Mouse (Mus musculus) limb, embryonic 15.5 days (tissue): Measurements from ENCODE around the gene Brix1. TPM values are rescaled to one million over a fixed set of nuclear protein-coding genes. Genes with fewer than 3 reads are reported as not detected.
A peak's percentile ranks its signal among the peaks of the same experiment; 100 is the strongest.
"Not testable (repeated sequence)": the region's sequence is repeated elsewhere in the genome, so short reads cannot be mapped to it uniquely, and the experiment has no call there.

Source experiments
- ATAC-seq: fragments of 200-750 bp; cut with Nextera tagmentation; 2 replicates; pipeline ENCODE4 v1.8.0; 2017; ENCODE audit warnings: low read depth, moderate TSS enrichment; ENCODE audit not compliant: insufficient number of reproducible peaks, low FRiP score, low TSS enrichment
- H3K27ac ChIP-seq: fragments of 300-500 bp; sonication (generic); 2 replicates; pipeline ENCODE4 v1.5.1; 2015; ENCODE audit warnings: moderate library complexity, mild to moderate bottlenecking, inconsistent platforms
- H3K27me3 ChIP-seq: fragments of 300-500 bp; sonication (generic); 2 replicates; pipeline ENCODE4 v1.6.1; 2015; ENCODE audit warnings: inconsistent platforms
- H3K36me3 ChIP-seq: fragments of 300-500 bp; sonication (generic); 2 replicates; pipeline ENCODE4 v1.6.1; 2015; ENCODE audit warnings: inconsistent platforms
- H3K4me1 ChIP-seq: fragments of 300-500 bp; sonication (generic); 2 replicates; pipeline ENCODE4 v1.6.1; 2015; ENCODE audit warnings: inconsistent platforms
- H3K4me2 ChIP-seq: fragments of 300-500 bp; sonication (generic); 2 replicates; pipeline ENCODE4 v1.6.1; 2015; ENCODE audit warnings: mild to moderate bottlenecking, inconsistent platforms
- H3K4me3 ChIP-seq: fragments of 300-500 bp; sonication (generic); 2 replicates; pipeline ENCODE4 v1.5.1; 2015; ENCODE audit warnings: mild to moderate bottlenecking, inconsistent platforms
- H3K9ac ChIP-seq: fragments of 300-500 bp; sonication (generic); 2 replicates; pipeline ENCODE4 v1.6.1; 2015; ENCODE audit warnings: inconsistent platforms
- H3K9me3 ChIP-seq: fragments of 300-500 bp; sonication (generic); 2 replicates; pipeline ENCODE4 v1.6.1; 2016; ENCODE audit warnings: inconsistent platforms
- WGBS: fragments of 180-500 bp; shearing (Covaris S2); methylation state at CpG from one replicate; pipeline ENCODE4 v1.1.7; 2015; 5-methylcytosine and 5-hydroxymethylcytosine counted together
- polyA plus RNA-seq: library from polyadenylated mRNA; unstranded; fragments of >200 nt; fragmentation: Nextera tagmentation; extraction: Ambion mirVana; gene quantifications from 2 replicates; pipeline ENCODE4 v1.2.1, GENCODE M21; 2015

Brix1 gene
- polyA plus RNA-seq, result 89.6 and 92.3 TPM in 2 replicates

- H3K9me3 ChIP-seq, result no peaks in the 10 kb centered on the region
- H3K27ac ChIP-seq, result peak within 1 kb of the TSS; percentile 76
- peak within 1 kb of the TSS; percentile 76 for H3K9ac ChIP-seq
- H3K4me1 ChIP-seq, result peaks cover 14% of the 10 kb centered on the region
- H3K36me3 ChIP-seq, result peaks cover 29% of the 10 kb centered on the region
- H3K27me3 ChIP-seq, result no peaks in the 10 kb centered on the region
- peak within 1 kb of the TSS; percentile 64 for H3K4me2 ChIP-seq
- peak within 1 kb of the TSS; percentile 61 for H3K4me3 ChIP-seq
- ATAC-seq, result peak; percentile 97
- WGBS, result under 1% methylated on average over 58 of the region's 58 CpGs
These were observed at the start of gene Brix1, which contains the start of gene Rad1 for GRCm38 (mm10) chr15:10485484-10486364. TSS of gene Brix1 (minus strand) at chr15:10485947. TSS of gene Rad1 (plus strand) at chr15:10486018.

- no peak overlapping the region for H3K9ac ChIP-seq
- no peaks in the 10 kb centered on the region for H3K36me3 ChIP-seq
- H3K4me1 ChIP-seq, result no peaks in the 10 kb centered on the region
- H3K9me3 ChIP-seq, result no peaks in the 10 kb centered on the region
- 86% methylated on average over 5 of the region's 5 CpGs for whole genome bisulfite sequencing
- no peak overlapping the region for H3K4me3 ChIP-seq
- no peaks in the 10 kb centered on the region for H3K27me3 ChIP-seq
- ATAC-seq, result no peak
- no peak overlapping the region for H3K27ac ChIP-seq
- no peak overlapping the region for H3K4me2 ChIP-seq
These were observed 48.8 kb upstream of the Brix1 start for GRCm38 (mm10) chr15:10534591-10534990.

GRCm38 (mm10) chr15:10533361-10533760, 47.6 kb upstream of the Brix1 start:
- ATAC-seq, H3K4me3 ChIP-seq, H3K27ac ChIP-seq, H3K4me2 ChIP-seq, H3K36me3 ChIP-seq, H3K9ac ChIP-seq, H3K27me3 ChIP-seq, H3K9me3 ChIP-seq, H3K4me1 ChIP-seq: not testable (repeated sequence)
- 81% methylated on average over 10 of the region's 10 CpGs for WGBS

- H3K4me1 ChIP-seq, result no peaks in the 10 kb centered on the region
- 93% methylated on average over 4 of the region's 4 CpGs for WGBS
- H3K27me3 ChIP-seq, result no peaks in the 10 kb centered on the region
- no peak overlapping the region for H3K4me2 ChIP-seq
- no peak overlapping the region for H3K4me3 ChIP-seq
- no peak overlapping the region for H3K9ac ChIP-seq
- no peaks in the 10 kb centered on the region for H3K9me3 ChIP-seq
- no peaks in the 10 kb centered on the region for H3K36me3 ChIP-seq
- H3K27ac ChIP-seq, result no peak overlapping the region
- ATAC-seq, result no peak
These were observed 45.6 kb upstream of the Brix1 start for GRCm38 (mm10) chr15:10531352-10531751.

GRCm38 (mm10) chr15:10525896-10526295, 40.1 kb upstream of the Brix1 start:
- no peak overlapping the region for H3K4me2 ChIP-seq
- H3K27ac ChIP-seq, result no peak overlapping the region
- H3K27me3 ChIP-seq, result no peaks in the 10 kb centered on the region
- ATAC-seq, result no peak
- no peak overlapping the region for H3K9ac ChIP-seq
- H3K9me3 ChIP-seq, result no peaks in the 10 kb centered on the region
- H3K4me3 ChIP-seq, result no peak overlapping the region
- 70% methylated on average over 1 of the region's 1 CpGs for WGBS
- H3K36me3 ChIP-seq, result no peaks in the 10 kb centered on the region
- H3K4me1 ChIP-seq, result no peaks in the 10 kb centered on the region

- H3K4me2 ChIP-seq, result no peak overlapping the region
- H3K9ac ChIP-seq, result no peak overlapping the region
- ATAC-seq, result no peak
- H3K36me3 ChIP-seq, result no peaks in the 10 kb centered on the region
- H3K9me3 ChIP-seq, result no peaks in the 10 kb centered on the region
- no peak overlapping the region for H3K27ac ChIP-seq
- no peaks in the 10 kb centered on the region for H3K27me3 ChIP-seq
- no peaks in the 10 kb centered on the region for H3K4me1 ChIP-seq
- H3K4me3 ChIP-seq, result no peak overlapping the region
- WGBS, result 86% methylated on average over 7 of the region's 7 CpGs
These were observed 29.4 kb upstream of the Brix1 start for GRCm38 (mm10) chr15:10515166-10515565.

GRCm38 (mm10) chr15:10506099-10506498, 20.4 kb upstream of the Brix1 start:
- no peak overlapping the region for H3K4me3 ChIP-seq
- no peaks in the 10 kb centered on the region for H3K36me3 ChIP-seq
- H3K4me2 ChIP-seq, result no peak overlapping the region
- no peak for ATAC-seq
- H3K4me1 ChIP-seq, result 0 out of 2 replicates have a peak, but pooled peaks cover 4% of the 10 kb centered on the region
- no peaks in the 10 kb centered on the region for H3K27me3 ChIP-seq
- no peak overlapping the region for H3K9ac ChIP-seq
- no peak overlapping the region for H3K27ac ChIP-seq
- 28% methylated on average over 11 of the region's 11 CpGs for WGBS
- H3K9me3 ChIP-seq, result no peaks in the 10 kb centered on the region

- H3K27ac ChIP-seq, result no peak overlapping the region
- 0 out of 2 replicates have a peak, but pooled peaks cover 3% of the 10 kb centered on the region for H3K4me1 ChIP-seq
- no peak for ATAC-seq
- WGBS, result 49% methylated on average over 11 of the region's 11 CpGs
- H3K27me3 ChIP-seq, result no peaks in the 10 kb centered on the region
- no peak overlapping the region for H3K4me2 ChIP-seq
- H3K4me3 ChIP-seq, result no peak overlapping the region
- H3K36me3 ChIP-seq, result peaks cover 3% of the 10 kb centered on the region; the same call in 1 of the 2 replicates
- H3K9ac ChIP-seq, result no peak overlapping the region
- H3K9me3 ChIP-seq, result no peaks in the 10 kb centered on the region
These were observed 15.3 kb upstream of the Brix1 start for GRCm38 (mm10) chr15:10500838-10501719.

GRCm38 (mm10) chr15:10500035-10500434, 14.3 kb upstream of the Brix1 start:
- ATAC-seq, result no peak
- peaks cover 7% of the 10 kb centered on the region; the same call in 1 of the 2 replicates for H3K36me3 ChIP-seq
- no peak overlapping the region for H3K4me3 ChIP-seq
- 0 out of 2 replicates have a peak, but pooled peaks cover 2% of the 10 kb centered on the region for H3K4me1 ChIP-seq
- H3K4me2 ChIP-seq, result no peak overlapping the region
- H3K9me3 ChIP-seq, result no peaks in the 10 kb centered on the region
- H3K27me3 ChIP-seq, result no peaks in the 10 kb centered on the region
- H3K9ac ChIP-seq, result no peak overlapping the region
- H3K27ac ChIP-seq, result no peak overlapping the region
- WGBS, result 84% methylated on average over 5 of the region's 5 CpGs

- Histone ChIP-seq H3K27me3 (no peaks in the 10 kb centered on the region), H3K4me1 (0 out of 2 replicates have a peak, but pooled peaks cover 2% of the 10 kb centered on the region), H3K9me3 (no peaks in the 10 kb centered on the region), H3K9ac (no peak overlapping the region), H3K4me2 (no peak overlapping the region), H3K36me3 (peaks cover 7% of the 10 kb centered on the region; the same call in 1 of the 2 replicates), H3K27ac (no peak overlapping the region), H3K4me3 (no peak overlapping the region)
- 74% methylated on average over 5 of the region's 5 CpGs for WGBS
- no peak for ATAC-seq
These were observed 13.8 kb upstream of the Brix1 start for GRCm38 (mm10) chr15:10499593-10499992.

- not testable (repeated sequence) for H3K9me3 ChIP-seq, H3K4me2 ChIP-seq, H3K27ac ChIP-seq, H3K4me3 ChIP-seq, H3K4me1 ChIP-seq, H3K27me3 ChIP-seq, ATAC-seq, H3K9ac ChIP-seq
- peaks cover 25% of the 10 kb centered on the region for H3K36me3 ChIP-seq
- WGBS, result 94% methylated on average over 1 of the region's 1 CpGs
These were observed 10.9 kb upstream of the Brix1 start for GRCm38 (mm10) chr15:10496696-10497095.
